Mouse (Mus musculus) ovary, adult 18-20 months (tissue): ENCODE results near the gene Cd5.

Experiments used
- DNase-seq: peaks from one replicate; pipeline ENCODE4 v3.0.0; 2022; ENCODE audit warnings: low spot score, mixed read lengths

Gene Cd5

DNA sequence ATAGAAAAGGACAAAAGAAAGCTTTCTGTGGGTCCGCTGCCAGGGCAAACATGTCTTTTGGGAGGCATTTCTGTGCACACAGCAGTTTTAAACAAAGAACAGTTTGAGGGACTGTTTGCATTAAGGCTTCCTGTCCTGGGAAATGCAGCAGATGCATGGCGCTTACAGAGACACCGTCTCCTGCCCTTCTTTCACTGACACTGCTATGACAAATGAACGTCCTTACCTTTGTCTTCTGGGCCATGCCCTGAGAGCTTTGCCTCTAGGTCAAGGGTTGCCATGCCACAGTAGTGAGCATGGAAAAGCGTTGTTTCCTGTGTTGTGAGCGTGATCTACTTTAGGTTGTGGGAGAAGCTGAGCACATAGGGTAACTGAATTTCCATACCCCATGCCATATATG, 19.9 kb upstream of the Cd5 start:
- no peak for DNase-seq

DNA sequence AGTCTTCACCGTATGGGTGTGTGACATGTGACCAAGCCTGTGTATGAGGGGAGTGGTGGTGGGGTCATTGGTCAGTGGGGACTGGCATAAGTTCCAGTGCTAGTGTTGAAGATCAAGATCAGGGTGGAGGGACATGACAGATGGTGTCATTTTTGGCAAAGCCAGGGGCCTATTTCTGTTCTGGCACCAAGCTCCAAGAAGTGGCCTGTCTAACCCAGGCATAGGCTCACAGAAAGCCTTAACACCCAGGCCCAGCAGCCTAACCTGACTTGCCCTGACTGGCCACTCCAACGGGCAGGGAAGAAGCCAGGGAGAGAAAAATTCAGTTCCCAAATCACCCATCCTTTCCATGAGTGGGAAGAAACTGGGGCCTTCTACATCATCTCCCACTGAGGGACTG, 18.7 kb upstream of the Cd5 start:
- DNase-seq: no peak

DNA sequence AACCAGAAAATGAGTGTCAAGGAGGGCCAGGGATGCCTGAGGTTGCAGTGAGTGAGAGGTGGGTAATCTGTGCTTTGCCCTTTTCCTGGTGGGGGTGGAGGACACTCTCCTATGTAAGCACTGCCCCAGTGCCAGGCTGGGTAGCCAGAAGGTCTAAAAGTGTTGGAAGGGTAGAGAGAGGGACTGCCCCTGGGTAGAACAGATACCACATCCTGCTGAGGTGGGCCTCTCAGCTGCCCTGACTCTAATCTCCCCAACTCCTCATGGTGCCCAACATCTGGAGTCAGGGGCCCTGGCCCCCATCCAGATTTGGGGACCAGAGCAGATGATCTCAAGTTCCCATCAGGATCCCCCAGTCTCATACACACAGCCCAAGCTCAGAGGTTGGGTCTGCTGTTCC, 18.3 kb upstream of the Cd5 start:
- DNase-seq: no peak

DNA sequence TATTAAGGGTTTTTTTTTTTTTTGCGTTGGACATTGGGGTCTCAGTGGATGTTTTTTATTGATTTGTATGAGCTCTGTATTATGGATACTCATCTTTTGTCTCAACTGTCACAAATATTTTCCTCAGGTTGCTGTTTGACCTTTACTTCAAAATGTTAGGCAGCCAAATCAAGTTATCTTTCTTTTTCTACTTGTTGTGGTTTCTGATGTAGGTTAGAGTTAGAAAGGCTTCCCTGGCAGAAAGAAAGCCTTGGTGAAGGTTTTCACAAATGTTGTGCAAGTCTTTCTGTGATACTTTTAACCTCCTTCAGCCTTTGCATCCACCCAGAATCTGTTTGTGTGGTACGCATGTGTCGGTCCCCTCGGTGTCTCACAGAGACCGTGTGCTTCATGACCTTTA, 13.8 kb upstream of the Cd5 start:
- DNase-seq: no peak

DNA sequence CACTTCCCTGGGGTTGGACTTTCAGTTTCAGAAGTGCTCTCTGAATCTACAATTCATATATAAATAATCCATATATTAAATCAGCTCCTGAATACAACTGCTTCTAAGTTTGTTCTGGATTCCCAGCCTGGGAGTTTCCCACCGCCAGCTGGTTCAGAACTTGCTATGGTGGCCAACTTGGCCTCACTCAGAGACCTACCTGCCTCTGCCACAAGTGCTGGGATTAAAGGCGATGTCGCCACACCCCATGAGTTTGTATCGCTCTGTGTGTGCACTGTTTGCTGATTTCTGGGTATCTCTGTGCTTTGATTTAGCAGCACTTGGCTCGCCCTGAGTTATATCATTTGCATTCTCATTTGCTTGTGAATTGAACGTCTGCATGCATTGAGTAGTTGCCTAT, 13.3 kb upstream of the Cd5 start:
- no peak for DNase-seq

DNA sequence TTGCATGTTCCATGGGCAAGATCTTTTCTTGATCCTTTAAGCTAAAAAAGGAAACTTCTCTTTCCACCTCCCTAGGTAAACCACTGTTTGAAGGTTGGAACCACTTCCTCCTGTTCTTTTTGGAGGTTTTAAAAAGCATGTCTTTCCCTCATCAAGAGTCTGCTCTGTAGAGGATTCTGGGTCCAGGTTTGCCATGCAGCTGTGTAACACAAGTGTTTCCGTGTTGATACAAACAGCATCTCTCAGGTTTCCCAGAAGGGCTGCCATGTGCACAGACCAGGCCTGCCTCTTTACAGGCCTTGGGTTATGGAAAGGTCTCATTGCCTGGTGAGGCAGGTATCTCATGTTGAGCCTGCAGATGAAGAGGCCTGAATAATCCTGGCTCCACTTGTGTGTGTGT, 12.8 kb upstream of the Cd5 start:
- DNase-seq: no peak

DNA sequence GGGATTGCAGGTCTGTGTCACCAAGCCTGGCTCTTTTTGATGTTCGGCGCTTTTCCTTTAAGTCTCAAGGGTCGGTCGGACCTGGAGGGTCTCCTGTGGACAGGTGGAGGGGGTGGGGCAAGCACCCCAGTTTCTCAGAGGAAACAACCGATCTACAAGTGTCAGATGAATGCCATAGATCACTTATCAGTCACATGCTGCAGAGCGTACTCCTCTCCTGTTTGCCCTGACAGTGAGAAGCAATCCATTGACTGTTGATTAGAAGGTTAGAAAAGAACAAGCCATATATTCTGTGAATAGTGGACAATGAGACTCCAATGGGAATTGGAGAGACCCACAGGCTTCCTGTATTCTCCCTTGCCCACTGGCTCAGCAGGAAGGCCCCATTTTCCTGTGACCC, 11.4 kb upstream of the Cd5 start:
- no peak for DNase-seq

DNA sequence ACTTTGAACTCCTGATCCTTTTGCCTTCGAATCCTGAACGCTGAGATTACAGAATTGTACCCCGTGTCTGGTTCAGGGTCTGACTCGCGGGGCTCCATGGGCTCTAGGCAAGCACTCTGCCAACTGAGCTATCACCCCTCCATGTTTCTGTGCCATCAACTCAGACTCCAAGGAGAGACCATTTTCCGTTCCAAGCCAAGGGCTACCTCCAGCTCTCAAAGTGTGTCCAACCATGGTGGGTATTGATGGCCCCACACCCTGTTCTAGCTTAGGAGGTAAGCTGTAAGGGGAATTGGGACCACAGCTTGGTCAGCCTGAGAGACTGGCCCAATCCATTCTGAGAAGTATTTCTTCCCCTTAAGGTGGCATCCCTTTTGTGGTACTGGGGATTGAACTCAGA, 10.5 kb upstream of the Cd5 start:
- DNase-seq: no peak

DNA sequence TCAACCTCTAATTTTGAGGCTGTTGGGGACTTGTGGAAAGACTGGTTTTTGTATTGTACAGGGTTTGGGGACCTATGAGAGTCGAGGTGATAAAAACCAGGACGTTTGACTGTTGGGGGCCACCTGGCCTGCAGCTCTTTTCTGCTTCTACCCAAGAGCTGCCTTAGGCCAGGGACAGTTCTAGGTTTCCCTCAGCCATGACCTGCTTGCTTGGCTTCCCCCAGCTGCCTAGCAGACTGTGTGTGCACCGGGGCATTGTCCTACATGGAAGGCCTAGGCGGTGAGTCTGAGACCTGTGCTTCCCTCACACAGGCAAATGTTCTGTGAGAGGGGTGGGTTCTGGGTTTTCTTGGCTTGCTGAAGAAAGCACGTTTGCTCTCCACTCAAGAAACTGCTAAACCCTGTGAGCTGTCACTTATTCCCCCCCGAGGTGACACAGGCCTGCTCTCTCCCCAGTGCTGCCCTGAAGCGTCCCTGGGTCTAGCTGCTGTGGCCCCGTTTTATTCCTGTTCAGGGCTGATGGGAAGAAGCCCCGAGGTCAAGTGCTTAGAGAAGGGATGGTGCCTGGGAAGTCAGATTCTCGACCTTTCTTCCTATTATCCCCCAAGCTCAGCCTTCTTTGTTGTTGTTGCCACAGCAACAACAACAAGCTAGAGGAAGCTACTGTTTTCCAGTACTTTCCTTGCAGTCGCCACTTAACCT, 9.8 kb upstream of the Cd5 start:
- DNase-seq: no peak

DNA sequence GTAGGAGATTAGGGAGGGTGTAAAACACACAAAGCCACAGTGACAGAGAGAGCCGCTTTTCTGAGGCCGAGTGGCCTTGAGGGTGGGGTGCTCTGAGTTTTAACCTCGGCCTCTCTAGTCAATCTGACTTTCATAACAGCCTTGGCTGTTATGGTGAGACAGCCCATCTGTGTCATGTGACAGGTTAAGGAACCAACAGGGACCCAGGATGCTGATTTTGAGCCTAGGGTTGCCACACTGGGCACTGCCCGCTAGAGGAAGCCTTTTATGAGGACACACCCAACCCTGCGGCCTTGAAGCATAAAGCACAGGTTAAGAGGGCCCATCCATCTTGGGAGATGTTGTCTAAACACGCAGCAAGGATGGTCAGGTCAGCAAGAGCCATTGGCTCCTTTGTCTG, 8.9 kb upstream of the Cd5 start:
- no peak for DNase-seq

DNA sequence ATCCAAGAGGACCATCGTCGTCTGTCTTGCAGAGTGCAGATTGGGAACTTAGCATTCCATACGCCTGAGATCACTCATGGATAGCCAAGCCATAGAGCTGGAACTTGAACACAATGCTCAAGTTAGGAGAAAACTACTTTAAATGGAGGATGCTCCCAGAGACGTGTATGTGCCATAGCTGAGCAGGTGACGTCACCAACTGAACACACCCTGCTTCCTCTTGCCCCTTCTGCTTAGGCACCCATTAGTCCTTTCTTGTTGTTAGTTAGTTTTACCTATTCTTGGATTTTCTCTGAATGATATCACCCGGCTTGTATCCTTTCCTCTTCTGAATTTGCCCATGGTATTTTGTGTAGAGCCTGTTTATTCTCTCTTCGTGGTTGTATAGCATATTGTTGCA, 8.4 kb upstream of the Cd5 start:
- no peak for DNase-seq

DNA sequence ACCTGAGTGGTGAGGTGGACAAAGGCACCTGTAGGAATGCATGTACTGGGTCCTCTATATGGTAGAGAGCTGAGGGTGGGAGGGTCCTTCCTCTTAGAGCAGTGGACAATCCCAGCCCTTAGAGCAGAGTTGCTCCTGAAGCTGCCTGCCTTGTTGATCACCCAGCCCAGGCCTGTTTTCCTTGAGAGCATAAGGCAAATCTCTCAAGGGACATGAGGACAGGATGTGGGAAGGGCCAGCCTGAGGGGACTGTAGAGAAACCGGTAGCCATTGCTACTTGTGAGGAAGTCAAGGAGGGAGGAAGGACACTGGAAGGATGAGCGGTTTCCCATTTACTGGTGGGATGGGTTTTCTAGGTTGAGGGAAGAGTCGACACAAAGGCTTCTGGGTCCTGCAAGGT, 3.8 kb upstream of the Cd5 start:
- no peak for DNase-seq

DNA sequence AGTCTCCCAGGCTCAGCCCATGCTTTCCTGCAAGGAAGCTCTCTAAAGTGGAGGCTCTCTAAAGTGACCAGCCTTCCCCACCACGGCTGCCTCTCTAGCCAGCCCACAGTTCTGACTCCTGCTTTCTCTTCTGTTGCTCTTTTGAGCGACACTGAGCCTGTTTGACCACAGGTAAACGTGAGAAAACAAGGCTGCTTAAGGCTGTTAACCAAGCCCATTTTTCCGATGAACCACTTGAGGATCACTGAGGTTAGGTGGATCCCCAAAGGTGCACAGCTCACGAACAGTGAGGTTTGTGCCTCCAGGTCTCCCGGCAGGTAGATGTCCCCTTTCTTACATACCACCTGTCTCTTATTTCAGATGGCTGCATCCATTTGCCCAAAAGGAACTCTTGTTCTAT, 3.3 kb upstream of the Cd5 start:
- DNase-seq: no peak

DNA sequence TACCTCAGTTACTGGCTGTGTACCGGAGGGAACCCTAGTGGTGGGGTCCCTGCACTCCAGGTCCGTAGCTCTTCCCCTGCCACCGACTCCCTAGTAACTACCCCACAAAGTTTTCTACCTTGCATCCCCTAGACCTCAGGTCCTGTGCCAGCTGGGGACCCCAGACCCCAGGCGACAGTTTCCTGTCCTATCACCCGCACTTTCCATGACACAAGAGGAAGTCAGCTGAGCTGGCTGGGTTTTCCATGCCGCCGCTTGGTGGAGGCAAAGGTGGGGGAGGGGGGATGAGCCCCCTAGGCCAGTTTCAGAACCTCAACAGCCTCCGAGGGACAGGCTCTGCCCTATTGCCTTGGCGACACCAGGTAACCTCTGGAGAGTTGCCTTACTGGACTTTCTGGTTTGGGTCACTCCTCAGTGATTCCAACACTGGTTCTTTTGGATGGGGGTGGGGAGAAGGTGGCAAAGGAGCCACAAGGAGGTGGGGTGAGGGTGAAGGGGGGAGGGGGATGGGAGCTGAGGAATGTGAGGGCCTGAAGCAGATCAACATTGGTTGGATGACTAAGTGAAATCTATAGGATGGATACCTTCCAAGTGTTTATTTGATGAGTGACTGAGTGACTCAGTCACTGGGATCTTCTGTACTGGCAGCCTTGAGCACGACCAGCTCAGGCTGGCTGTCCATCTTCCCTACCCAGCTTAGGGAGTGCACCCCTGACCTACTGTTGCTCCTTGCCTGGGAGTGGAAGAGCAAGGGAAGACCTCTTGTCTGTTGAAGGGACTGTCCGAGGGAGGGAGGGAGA, 2.0 kb upstream of the Cd5 start:
- no peak for DNase-seq

DNA sequence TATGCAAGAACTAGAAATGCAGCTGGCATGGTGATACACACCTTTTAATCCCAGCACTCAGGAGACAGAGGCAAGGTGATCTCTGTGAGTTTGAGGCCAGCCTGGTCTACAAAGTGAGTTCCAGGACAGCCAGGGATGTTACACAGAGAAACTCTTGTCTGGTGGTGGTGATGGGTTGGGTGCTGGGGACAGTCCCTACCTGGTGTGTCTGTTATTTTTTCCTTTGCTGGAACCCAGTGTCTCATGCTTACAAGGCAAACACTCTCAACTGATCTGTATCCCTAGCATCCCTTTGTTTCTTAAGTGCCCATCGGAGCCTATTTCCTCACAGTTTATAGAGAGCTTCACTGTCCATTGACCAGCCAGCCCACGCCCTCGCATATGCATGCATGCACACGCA, 1.1 kb upstream of the Cd5 start:
- DNase-seq: no peak

DNA sequence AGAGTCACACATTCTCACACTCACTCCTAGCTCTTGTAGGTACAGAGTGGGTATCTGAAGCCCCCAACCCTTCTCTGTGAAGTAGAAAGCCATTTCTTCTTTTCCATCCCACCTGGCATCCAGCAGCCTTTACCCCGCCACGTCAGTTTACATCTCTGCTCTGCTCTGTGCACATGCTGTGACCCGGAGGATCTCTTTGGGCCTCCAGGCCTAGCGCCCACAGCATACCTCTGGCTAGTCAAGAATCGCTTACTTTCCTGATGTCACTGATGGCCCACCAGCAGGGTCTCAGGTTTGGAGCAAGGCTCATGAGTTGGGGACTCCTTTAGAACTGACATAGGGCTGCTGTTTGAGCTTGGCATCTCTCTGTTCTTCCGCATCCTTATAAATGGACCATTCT, 764 bp downstream of the Cd5 start:
- DNase-seq: no peak

DNA sequence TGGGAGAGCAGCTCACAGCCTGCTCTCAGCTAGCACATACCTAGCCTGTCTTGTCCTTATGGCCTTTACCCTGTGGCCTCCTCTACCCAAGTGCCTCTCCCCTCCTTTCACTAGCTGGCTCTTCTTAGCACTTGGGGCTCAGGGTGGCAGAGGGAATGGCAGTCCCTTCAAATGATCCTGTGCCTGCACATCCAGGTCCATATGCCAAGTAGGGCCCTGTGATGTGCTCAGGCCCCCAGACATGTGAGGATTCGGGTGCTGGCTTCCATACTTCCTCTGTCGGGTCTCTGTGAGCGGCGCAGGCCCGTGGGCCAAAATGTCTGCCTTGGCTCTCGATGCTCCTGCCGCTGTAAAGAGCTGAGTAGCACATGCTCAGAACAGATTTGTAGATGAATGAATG, 2.9 kb downstream of the Cd5 start:
- DNase-seq: no peak

DNA sequence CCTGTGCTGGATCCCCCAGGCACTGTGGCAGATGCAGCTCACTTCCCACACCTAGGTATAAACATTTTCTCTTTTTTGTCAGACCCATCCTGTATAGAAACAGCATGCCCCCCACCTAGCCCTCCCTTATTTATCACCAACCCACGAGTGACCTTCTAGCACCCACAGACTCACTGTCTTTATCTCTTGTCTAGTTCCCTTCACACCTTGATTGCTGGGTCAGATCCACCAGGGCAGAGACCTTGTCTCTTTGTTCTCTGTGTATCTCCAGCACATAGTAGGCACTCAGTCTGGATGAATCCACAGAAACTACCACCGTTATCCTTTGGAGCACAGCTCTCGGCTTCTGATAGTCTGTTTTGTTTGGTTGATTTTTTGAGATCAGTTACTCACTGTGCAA, 3.7 kb downstream of the Cd5 start:
- no peak for DNase-seq

DNA sequence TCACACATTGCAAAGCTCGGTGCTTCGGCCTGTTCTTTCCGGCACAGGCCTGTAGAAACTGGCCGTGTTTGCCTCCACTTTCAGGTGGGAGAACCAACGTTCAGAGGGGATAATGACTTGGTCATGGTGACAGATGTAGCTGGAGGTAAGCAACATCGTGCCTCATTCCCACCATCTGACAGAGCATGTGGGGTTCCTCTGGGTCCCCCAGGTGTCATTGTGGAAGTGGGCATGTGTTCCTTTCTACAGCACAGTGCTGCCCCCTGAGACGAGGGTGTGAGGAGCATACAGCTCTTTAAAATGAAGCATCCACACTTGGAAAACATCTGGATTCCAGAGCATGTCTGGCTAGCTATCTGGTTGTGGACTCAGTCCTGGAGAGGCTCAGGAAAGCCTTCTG, 4.2 kb downstream of the Cd5 start:
- no peak for DNase-seq

DNA sequence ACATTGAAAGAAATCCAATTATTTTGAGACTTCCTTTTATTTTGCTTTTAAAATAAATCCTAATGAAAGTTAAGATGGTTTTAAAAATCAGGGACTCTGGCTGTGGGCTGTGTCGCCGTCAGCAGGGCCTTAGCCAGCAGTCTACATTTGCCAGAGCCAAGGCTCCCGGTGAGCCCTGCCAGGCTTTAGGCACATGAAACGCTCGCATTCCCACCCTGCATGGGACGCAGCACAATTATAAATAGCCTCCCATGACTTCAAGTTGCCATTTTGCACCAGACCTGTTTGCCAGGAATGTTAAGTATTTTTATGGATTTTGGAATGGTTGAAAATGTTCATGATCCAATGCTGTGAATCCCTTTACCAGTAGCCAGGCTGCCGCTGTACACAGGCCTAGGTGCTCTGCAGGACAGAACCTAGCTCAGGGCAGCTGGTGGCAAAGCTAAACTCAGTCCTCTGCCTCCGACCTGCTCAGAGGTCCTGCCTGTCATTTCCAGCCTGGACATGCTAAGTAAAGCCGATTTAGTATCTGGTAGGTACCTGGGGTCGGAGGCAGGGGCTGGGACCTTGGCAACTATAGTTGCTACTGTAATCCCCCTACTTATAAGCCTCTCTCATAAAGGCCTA, 5.2 kb downstream of the Cd5 start:
- no peak for DNase-seq

DNA sequence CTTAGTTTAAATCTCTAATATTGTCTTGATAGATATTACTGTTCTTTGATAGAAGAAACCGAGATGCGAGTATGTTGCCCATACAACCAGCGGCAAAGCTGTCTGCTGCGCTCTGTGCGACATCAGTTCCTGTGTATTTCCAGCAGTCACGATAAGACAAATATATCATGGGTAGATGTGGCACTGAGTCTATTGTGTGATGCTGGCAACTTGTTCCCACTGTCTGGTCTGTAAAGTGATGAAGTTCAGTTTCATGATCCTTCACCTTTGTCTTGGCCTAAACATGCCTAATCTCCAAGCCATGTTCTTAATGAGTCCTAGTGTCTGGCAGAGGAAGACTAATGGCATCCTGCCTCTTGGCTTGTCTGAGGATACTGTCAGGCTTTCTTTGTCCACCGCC, 6.1 kb downstream of the Cd5 start:
- DNase-seq: no peak

DNA sequence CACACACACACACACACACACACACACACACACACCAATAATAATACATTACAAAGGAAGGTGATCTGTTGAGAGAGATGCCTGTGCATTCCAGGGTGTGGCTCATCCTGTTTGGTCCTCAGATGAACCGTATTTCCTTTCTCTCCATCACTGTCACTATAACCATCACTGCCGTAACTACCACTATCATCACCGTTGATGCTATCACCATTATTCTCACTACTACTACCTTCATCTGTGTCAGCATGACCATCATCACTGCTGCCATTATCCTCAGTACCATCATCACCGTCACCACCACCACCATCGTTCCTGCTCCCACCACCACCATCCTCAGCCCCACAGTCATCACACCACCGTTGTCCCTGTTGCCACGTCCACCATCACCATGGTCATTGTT, 6.8 kb downstream of the Cd5 start:
- no peak for DNase-seq

DNA sequence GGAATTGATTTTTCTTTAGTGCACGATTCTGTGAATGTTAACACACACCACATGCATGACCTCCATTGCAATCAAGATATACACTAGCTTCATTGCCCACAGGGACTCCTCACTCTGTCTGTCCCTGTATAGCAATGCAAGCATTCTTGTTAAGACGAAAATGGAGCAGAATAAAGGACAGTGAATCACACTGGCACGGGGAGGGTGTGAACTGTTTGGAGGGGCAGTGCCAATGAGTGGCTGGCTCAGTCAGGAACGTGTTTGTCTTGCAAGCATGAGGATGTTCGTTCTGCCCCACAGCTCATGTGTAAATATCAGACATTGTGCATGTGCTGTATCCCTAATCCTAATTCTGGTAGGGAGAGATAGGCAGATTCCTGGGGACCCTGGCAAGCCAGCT, 8.3 kb downstream of the Cd5 start:
- no peak for DNase-seq

DNA sequence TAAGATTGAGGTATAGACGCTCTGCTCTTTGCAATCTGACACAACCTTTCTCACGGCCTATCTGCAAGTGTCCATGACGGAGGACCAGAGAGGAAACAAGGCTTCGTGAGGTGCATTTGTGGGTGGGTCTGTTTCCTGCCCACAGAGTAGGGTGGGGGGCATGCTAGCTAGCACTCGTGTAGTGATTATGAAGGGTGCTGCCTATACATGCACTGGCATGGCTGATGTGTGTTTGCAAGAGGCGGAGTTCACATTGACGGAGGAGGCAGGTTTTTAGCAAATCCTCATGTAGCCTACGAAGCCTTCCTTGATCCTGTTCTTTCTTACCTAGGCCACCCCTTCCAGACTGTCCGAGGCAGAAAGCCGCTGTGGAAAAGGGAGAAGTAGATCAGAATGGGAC, 8.9 kb downstream of the Cd5 start:
- DNase-seq: no peak
